Mouse (Mus musculus): Measurements from ENCODE around the gene Stard7. TPM values are rescaled to one million over a fixed set of nuclear protein-coding genes. Genes with fewer than 3 reads are reported as not detected.

Gene Stard7
- total RNA-seq (2014; rRNA removed), result 102 and 119 TPM in 2 replicates
- polyA plus RNA-seq (2012; rRNA removed), result 51.2 and 54.3 TPM in 2 replicates

GRCm38 (mm10) chr2:127269491-127270299, at the start of gene Stard7:
TSS of gene Stard7 (plus strand) at chr2:127270218.
- Histone ChIP-seq H3K9ac (ENCODE audit: low read depth, low read length) (peak within 1 kb of the TSS; percentile 92), H3K36me3 (ENCODE audit: control insufficient read depth, insufficient read depth, low read length) (no peaks in the 10 kb centered on the region; the same call in 1 of the 2 replicates), H3K4me3 (ENCODE audit: insufficient read depth, low read depth, low read length) (peak within 1 kb of the TSS; percentile 76), H3K27me3 (ENCODE audit: control insufficient read depth, insufficient read depth, low read length) (no peaks in the 10 kb centered on the region), H3K79me2 (ENCODE audit: control insufficient read depth, insufficient read depth, low read length) (peaks cover 10% of the 10 kb centered on the region; the same call in 1 of the 2 replicates), H3K4me1 (ENCODE audit: control insufficient read depth, insufficient read depth, low read length) (peaks cover 10% of the 10 kb centered on the region; the same call in 1 of the 2 replicates), H3K27ac (replicated peaks; ENCODE audit: insufficient read depth, low read depth, low read length) (peak within 1 kb of the TSS; percentile 97)
- peak; percentile 96 for DNase-seq (ENCODE audit: extremely low read depth, low read depth, low spot score)
- TF ChIP-seq CTCF (IDR thresholded peaks at IDR 0.05; ENCODE audit: low read depth, low read length), result no peak
- TF ChIP-seq POLR2A (IDR thresholded peaks at IDR 0.05; ENCODE audit: extremely low read depth, insufficient read depth, low read length), result peak; percentile 39
- under 1% methylated on average over 49 of the region's 49 CpGs for WGBS

DNA sequence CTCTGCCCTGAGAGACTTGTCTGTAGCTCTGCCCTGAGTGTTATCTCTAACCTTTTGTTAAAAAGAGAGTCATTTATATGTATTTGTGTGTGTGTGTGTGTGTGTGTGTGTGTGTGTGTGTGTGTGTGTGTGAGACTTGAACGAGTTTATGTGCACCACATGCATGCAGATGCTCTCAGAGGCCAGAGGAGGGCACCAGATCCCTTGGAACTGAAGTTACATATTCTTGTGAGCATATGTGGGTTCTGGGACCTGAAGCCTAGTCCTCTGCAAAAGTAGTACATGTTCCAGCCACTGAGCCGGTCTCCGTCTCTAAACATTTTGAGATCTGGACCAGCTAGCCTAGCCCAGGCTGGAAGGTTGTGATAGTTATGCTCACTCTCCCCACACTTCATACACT, 44.8 kb upstream of the Stard7 start:
- Histone ChIP-seq H3K4me1 (ENCODE audit: control insufficient read depth, insufficient read depth, low read length) (no peaks in the 10 kb centered on the region), H3K36me3 (ENCODE audit: control insufficient read depth, insufficient read depth, low read length) (peaks cover 71% of the 10 kb centered on the region), H3K27me3 (ENCODE audit: control insufficient read depth, insufficient read depth, low read length) (no peaks in the 10 kb centered on the region), H3K79me2 (ENCODE audit: control insufficient read depth, insufficient read depth, low read length) (no peaks in the 10 kb centered on the region), H3K9ac (ENCODE audit: low read depth, low read length) (no peak overlapping the region), H3K4me3 (ENCODE audit: insufficient read depth, low read depth, low read length) (no peak overlapping the region), H3K27ac (replicated peaks; ENCODE audit: insufficient read depth, low read depth, low read length) (no peak overlapping the region)
- DNase-seq (ENCODE audit: extremely low read depth, low read depth, low spot score), result no peak
- 99% methylated on average over 3 of the region's 3 CpGs for WGBS
- TF ChIP-seq CTCF (IDR thresholded peaks at IDR 0.05; ENCODE audit: low read depth, low read length) (no peak), POLR2A (IDR thresholded peaks at IDR 0.05; ENCODE audit: extremely low read depth, insufficient read depth, low read length) (no peak)

DNA sequence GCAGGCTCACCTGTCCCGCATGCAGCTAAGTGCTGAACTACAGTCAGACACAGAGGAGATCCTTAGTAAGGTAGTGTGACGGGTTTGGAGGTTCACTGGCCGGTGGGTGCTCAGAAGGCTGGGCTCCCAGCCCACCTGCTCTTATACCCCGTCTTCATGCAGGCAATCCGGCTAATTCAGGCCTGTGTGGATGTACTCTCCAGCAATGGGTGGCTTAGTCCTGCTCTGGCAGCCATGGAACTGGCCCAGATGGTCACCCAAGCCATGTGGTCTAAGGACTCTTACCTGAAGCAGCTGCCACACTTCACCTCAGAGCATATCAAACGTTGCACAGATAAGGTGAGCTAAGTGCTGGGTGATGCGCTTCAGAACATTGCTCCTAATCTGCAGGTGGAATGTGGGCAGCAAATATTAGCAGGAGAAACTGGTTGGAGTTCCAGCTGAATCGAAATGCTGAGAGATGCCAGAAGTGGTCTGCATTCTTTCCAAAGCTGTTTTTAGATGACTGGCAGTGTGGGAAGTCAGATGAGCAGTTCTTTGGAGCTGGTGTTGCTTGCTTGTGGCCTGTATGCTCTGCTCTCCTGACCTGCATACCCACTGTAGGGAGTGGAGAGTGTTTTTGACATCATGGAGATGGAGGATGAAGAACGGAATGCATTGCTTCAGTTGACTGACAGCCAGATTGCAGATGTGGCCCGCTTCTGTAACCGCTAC, 32.0 kb upstream of the Stard7 start:
- DNase-seq (ENCODE audit: extremely low read depth, low read depth, low spot score), result no peak
- H3K79me2 ChIP-seq (ENCODE audit: control insufficient read depth, insufficient read depth, low read length), result no peaks in the 10 kb centered on the region
- 93% methylated on average over 11 of the region's 11 CpGs for WGBS
- H3K36me3 ChIP-seq (ENCODE audit: control insufficient read depth, insufficient read depth, low read length), result peaks cover 71% of the 10 kb centered on the region
- H3K4me3 ChIP-seq (ENCODE audit: insufficient read depth, low read depth, low read length), result no peak overlapping the region
- no peaks in the 10 kb centered on the region for H3K4me1 ChIP-seq (ENCODE audit: control insufficient read depth, insufficient read depth, low read length)
- H3K27ac ChIP-seq (replicated peaks; ENCODE audit: insufficient read depth, low read depth, low read length), result no peak overlapping the region
- no peak overlapping the region for H3K9ac ChIP-seq (ENCODE audit: low read depth, low read length)
- H3K27me3 ChIP-seq (ENCODE audit: control insufficient read depth, insufficient read depth, low read length), result no peaks in the 10 kb centered on the region
- TF ChIP-seq POLR2A (IDR thresholded peaks at IDR 0.05; ENCODE audit: extremely low read depth, insufficient read depth, low read length) (no peak), CTCF (IDR thresholded peaks at IDR 0.05; ENCODE audit: low read depth, low read length) (no peak)

DNA sequence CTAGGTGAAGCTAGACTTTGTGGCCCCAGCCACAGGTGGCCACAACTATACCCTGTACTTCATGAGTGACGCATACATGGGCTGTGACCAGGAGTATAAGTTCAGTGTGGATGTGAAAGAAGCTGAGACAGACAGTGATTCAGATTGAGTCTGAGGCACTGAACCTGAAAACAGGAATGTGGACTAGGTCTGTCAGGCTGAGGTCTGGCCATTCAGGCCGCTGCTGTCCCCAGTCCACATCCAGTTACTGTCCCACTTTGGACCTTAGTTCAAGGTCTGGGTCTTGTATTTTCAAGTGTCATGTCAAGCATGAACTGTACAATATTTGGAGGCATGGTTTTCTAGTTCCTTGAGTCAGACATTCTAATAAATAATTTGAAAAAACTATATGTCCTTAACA, 30.0 kb upstream of the Stard7 start:
- Histone ChIP-seq H3K79me2 (ENCODE audit: control insufficient read depth, insufficient read depth, low read length) (no peaks in the 10 kb centered on the region), H3K4me3 (ENCODE audit: insufficient read depth, low read depth, low read length) (no peak overlapping the region), H3K27me3 (ENCODE audit: control insufficient read depth, insufficient read depth, low read length) (no peaks in the 10 kb centered on the region), H3K4me1 (ENCODE audit: control insufficient read depth, insufficient read depth, low read length) (no peaks in the 10 kb centered on the region), H3K9ac (ENCODE audit: low read depth, low read length) (no peak overlapping the region), H3K36me3 (ENCODE audit: control insufficient read depth, insufficient read depth, low read length) (peaks cover 67% of the 10 kb centered on the region), H3K27ac (replicated peaks; ENCODE audit: insufficient read depth, low read depth, low read length) (no peak overlapping the region)
- TF ChIP-seq POLR2A (IDR thresholded peaks at IDR 0.05; ENCODE audit: extremely low read depth, insufficient read depth, low read length), result no peak
- no peak for TF ChIP-seq CTCF (IDR thresholded peaks at IDR 0.05; ENCODE audit: low read depth, low read length)
- 76% methylated on average over 2 of the region's 2 CpGs for WGBS
- DNase-seq (ENCODE audit: extremely low read depth, low read depth, low spot score), result peak; percentile 14

DNA sequence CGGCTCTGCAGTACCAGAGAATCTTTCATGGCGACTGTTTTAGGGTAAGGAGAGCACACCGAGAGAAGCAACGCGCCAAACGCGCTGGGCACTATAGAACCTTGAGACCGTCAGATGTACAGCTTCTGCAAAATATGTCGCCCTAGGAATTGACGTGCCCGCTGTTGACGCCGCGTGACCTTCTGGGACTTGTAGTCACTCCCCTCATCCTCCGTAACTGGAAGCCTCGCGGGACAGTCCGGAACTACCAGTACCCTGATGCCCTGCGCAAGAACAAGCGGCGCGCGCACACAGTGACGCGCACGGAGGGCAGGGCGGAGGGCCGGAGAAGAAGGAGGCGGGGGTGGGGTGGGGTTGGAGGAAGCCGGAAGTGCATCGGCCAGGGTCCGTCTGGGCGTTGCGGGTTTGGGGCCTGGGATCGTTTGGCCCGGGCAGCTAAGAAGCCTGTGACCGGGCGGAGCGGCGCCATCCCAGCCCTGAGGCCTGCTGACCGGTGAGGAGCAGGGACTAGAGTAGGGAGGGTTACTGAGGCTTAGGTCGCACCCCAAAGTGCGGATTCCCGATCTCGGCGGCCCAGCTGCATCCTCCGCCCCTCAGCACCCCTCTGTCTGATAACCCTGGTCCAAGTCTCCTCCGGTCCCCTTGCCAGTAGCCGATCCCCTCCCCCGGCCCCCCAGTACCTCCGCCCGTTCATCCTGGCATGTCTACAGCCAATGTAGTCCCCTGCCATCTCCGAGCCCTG, 22.3 kb upstream of the Stard7 start, which contains the start of the genes Ciao1 and Tmem127:
Ciao1 (minus strand) TSS at position 225 of the 742 bp plus-strand sequence.
Tmem127 (plus strand) TSS at position 317 of the 742 bp plus-strand sequence.
- Histone ChIP-seq H3K27me3 (ENCODE audit: control insufficient read depth, insufficient read depth, low read length) (no peaks in the 10 kb centered on the region), H3K9ac (ENCODE audit: low read depth, low read length) (peak within 1 kb of the TSS; percentile 83), H3K27ac (replicated peaks; ENCODE audit: insufficient read depth, low read depth, low read length) (peak within 1 kb of the TSS; percentile 39), H3K4me1 (ENCODE audit: control insufficient read depth, insufficient read depth, low read length) (peaks cover 12% of the 10 kb centered on the region), H3K79me2 (ENCODE audit: control insufficient read depth, insufficient read depth, low read length) (peaks cover 21% of the 10 kb centered on the region), H3K36me3 (ENCODE audit: control insufficient read depth, insufficient read depth, low read length) (peaks cover 19% of the 10 kb centered on the region), H3K4me3 (ENCODE audit: insufficient read depth, low read depth, low read length) (peak within 1 kb of the TSS; percentile 85)
- TF ChIP-seq CTCF (IDR thresholded peaks at IDR 0.05; ENCODE audit: low read depth, low read length) (no peak), POLR2A (IDR thresholded peaks at IDR 0.05; ENCODE audit: extremely low read depth, insufficient read depth, low read length) (peak; percentile 67)
- DNase-seq (ENCODE audit: extremely low read depth, low read depth, low spot score), result peak; percentile 98
- WGBS, result under 1% methylated on average over 53 of the region's 53 CpGs

Data from liver, adult 2 months (tissue).